ENCODE assay signal across 16 mouse cellular contexts in the genomic region with DNA sequence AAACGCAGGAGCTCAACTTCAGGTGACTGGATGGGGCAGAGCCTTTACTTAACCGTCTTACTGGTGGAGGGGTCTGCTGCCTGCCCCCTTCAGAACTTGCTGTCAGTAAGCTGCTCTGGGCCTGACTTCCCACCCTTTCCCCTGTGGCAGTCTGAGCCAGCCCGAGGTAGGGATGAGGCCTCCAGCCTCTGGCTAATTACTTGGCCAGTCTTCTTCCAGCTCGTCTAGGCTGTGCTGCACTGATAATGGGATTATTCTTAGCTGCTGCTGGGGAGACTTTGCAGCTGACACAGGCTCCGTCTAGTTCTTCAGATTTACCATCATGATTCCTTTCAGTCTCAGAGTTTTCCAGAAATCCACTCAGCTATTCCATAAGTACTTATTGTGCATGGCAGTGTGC.
"Had no signal": no experiment of that assay in that cellular context is flagged by ENCODE, and none has a peak within 500 bp of the region (broad histone marks: within the 10 kb centered on the region; RNA-seq: fewer than 3 reads in every experiment).

No protein-coding gene starts in this region.

- ATAC-seq: intestine, embryonic 15.5 days; midbrain, embryonic 13.5 days had no signal

- H3K27ac ChIP-seq: intestine, embryonic 15.5 days; layer of hippocampus, adult 2 months; limb, embryonic 10.5 days; liver, embryonic 15.5 days; macrophage; midbrain, embryonic 13.5 days; neural tube, embryonic 13.5 days had no signal

- H3K27me3 ChIP-seq: intestine, embryonic 15.5 days; liver, embryonic 15.5 days; megakaryocyte, embryonic 14.5 days; midbrain, embryonic 13.5 days; neural tube, embryonic 13.5 days had no signal

- H3K4me2 ChIP-seq: intestine, embryonic 15.5 days; liver, embryonic 11.5 days; liver, embryonic 15.5 days; midbrain, embryonic 13.5 days; neural tube, embryonic 13.5 days had no signal

- H3K9me3 ChIP-seq: intestine, embryonic 15.5 days; limb, embryonic 10.5 days; liver, embryonic 15.5 days; midbrain, embryonic 13.5 days had no signal

- H3K9ac ChIP-seq: intestine, embryonic 15.5 days; liver, embryonic 15.5 days; midbrain, embryonic 13.5 days; neural tube, embryonic 13.5 days had no signal

- H3K4me1 ChIP-seq: limb, embryonic 10.5 days; liver, embryonic 15.5 days; megakaryocyte, embryonic 14.5 days had no signal

- H3K4me3 ChIP-seq: intestine, embryonic 15.5 days; layer of hippocampus, adult 2 months; limb, embryonic 10.5 days; liver, embryonic 15.5 days; megakaryocyte, embryonic 14.5 days; midbrain, embryonic 13.5 days; neural tube, embryonic 13.5 days had no signal

- DNase-seq: kidney, adult 18-20 months; kidney, postnatal 10 days; kidney, postnatal 4 days; right cerebral cortex, postnatal 4 days; spleen, adult 18-20 months; thymus, adult 18-20 months; thymus, postnatal 14 days had no signal

- H3K36me3 ChIP-seq: intestine, embryonic 15.5 days; limb, embryonic 10.5 days; liver, embryonic 15.5 days; midbrain, embryonic 13.5 days; neural tube, embryonic 13.5 days had no signal
